Mouse (Mus musculus) kidney, adult 8-10 months (tissue): Measurements from ENCODE around the gene Crocc.

Experiments
- DNase-seq, 2 experiments: peaks; one replicate each; pipeline ENCODE4 v3.0.0; 2022

The Crocc gene

GRCm38 (mm10) chr4:141020220-141020619 is 40.1 kb downstream of the Crocc start:
- no peak for DNase-seq

- no peak for DNase-seq
Measured at GRCm38 (mm10) chr4:141017657-141018436, 42.5 kb downstream of the Crocc start.

GRCm38 (mm10) chr4:141016311-141016710 is 44.0 kb downstream of the Crocc start:
- DNase-seq: no peak

GRCm38 (mm10) chr4:141015356-141015755 is 45.0 kb downstream of the Crocc start:
- no peak for DNase-seq

GRCm38 (mm10) chr4:141014856-141015255 is 45.5 kb downstream of the Crocc start:
- no peak for DNase-seq

- DNase-seq: no peak
Measured at GRCm38 (mm10) chr4:141014114-141014513, 46.2 kb downstream of the Crocc start.

- no peak for DNase-seq
Measured at GRCm38 (mm10) chr4:141012558-141012957, 47.8 kb downstream of the Crocc start.

- no peak for DNase-seq
Measured at GRCm38 (mm10) chr4:141011556-141012328, 48.6 kb downstream of the Crocc start.

- DNase-seq: no peak
Measured at GRCm38 (mm10) chr4:141010941-141011429, 49.4 kb downstream of the Crocc start.

- DNase-seq: no peak
Measured at GRCm38 (mm10) chr4:141010526-141010925, 49.8 kb downstream of the Crocc start.

- no peak for DNase-seq
Measured at GRCm38 (mm10) chr4:141010118-141010517, 50.2 kb downstream of the Crocc start, which contains the start of gene Mfap2. TSS of gene Mfap2 (plus strand) at chr4:141010418.

- peak; percentile 49 to 50 for DNase-seq
Measured at GRCm38 (mm10) chr4:141008028-141008427, 52.3 kb downstream of the Crocc start.

- DNase-seq: no peak
Measured at GRCm38 (mm10) chr4:141005983-141006382, 54.4 kb downstream of the Crocc start.

GRCm38 (mm10) chr4:140996812-140997211 is 63.5 kb downstream of the Crocc start:
- no peak for DNase-seq

- no peak for DNase-seq
Measured at GRCm38 (mm10) chr4:140995811-140996210, 64.5 kb downstream of the Crocc start.

- DNase-seq: no peak
Measured at GRCm38 (mm10) chr4:140993846-140994245, 66.5 kb downstream of the Crocc start.

GRCm38 (mm10) chr4:140992215-140992614 is 68.1 kb downstream of the Crocc start:
- DNase-seq: no peak

GRCm38 (mm10) chr4:140989447-140989846 is 70.9 kb downstream of the Crocc start:
- no peak for DNase-seq

GRCm38 (mm10) chr4:140988706-140989290 is 71.6 kb downstream of the Crocc start:
- no peak for DNase-seq

- no peak for DNase-seq
Measured at GRCm38 (mm10) chr4:140987476-140987875, 72.9 kb downstream of the Crocc start.

GRCm38 (mm10) chr4:140986711-140987395 is 73.5 kb downstream of the Crocc start, which contains the start of gene Atp13a2:
TSS of gene Atp13a2 (plus strand) at chr4:140986873.
- peak; percentile 83 to 90 for DNase-seq

GRCm38 (mm10) chr4:140986024-140986710 is 74.2 kb downstream of the Crocc start:
- no peak for DNase-seq
